Mouse (Mus musculus) limb, embryonic 14.5 days (tissue): Measurements from ENCODE around the gene Gls2. TPM values are rescaled to one million over a fixed set of nuclear protein-coding genes. Genes with fewer than 3 reads are reported as not detected.

Experiments used
- ATAC-seq: fragments of 200-750 bp; cut with Nextera tagmentation; 2 replicates; pipeline ENCODE4 v1.8.0; 2017; ENCODE audit warnings: low read depth, moderate number of reproducible peaks, moderate TSS enrichment; ENCODE audit not compliant: low FRiP score
- DNase-seq: peaks from one replicate; pipeline ENCODE4 v3.0.0-alpha.2; 2015; ENCODE audit warnings: low spot score
- H3K27ac ChIP-seq: fragments of 300-500 bp; sonication (generic); replicated peaks from 2 replicates; pipeline ENCODE4 v1.5.1; 2014; ENCODE audit warnings: low read depth, mild to moderate bottlenecking, low read length, moderate library complexity, mixed read lengths
- H3K27me3 ChIP-seq: fragments of 300-500 bp; sonication (generic); 2 replicates; pipeline ENCODE4 v1.6.1; 2014; ENCODE audit warnings: low read length, mixed read lengths; ENCODE audit not compliant: control insufficient read depth, insufficient read depth
- H3K36me3 ChIP-seq: fragments of 300-500 bp; sonication (generic); 2 replicates; pipeline ENCODE4 v1.6.1; 2014; ENCODE audit warnings: mild to moderate bottlenecking, low read length, moderate library complexity, mixed read lengths; ENCODE audit not compliant: control insufficient read depth, insufficient read depth
- H3K4me1 ChIP-seq: fragments of 300-500 bp; sonication (generic); 2 replicates; pipeline ENCODE4 v1.6.1; 2014; ENCODE audit warnings: antibody characterized with exemption, low read length, mixed read lengths; ENCODE audit not compliant: control insufficient read depth, insufficient read depth
- H3K4me2 ChIP-seq: fragments of 300-500 bp; sonication (generic); replicated peaks from 2 replicates; pipeline ENCODE4 v1.6.1; 2014; ENCODE audit warnings: low read depth, mild to moderate bottlenecking, low read length, moderate library complexity; ENCODE audit not compliant: severe bottlenecking
- H3K4me3 ChIP-seq: fragments of 300-500 bp; sonication (generic); replicated peaks from 2 replicates; pipeline ENCODE4 v1.5.1; 2014; ENCODE audit warnings: low read length
- H3K9ac ChIP-seq: fragments of 300-500 bp; sonication (generic); 2 replicates; pipeline ENCODE4 v1.6.1; 2014; ENCODE audit warnings: mild to moderate bottlenecking, low read depth, low read length, moderate library complexity; ENCODE audit not compliant: severe bottlenecking
- H3K9me3 ChIP-seq: fragments of 300-500 bp; sonication (generic); 2 replicates; pipeline ENCODE4 v1.6.1; 2016; ENCODE audit warnings: low read length; ENCODE audit not compliant: control insufficient read depth
- POLR2A ChIP-seq: fragments of 200-500 bp; IDR thresholded peaks from 2 replicates; pipeline ENCODE4 v1.8.0; 2012; ENCODE audit warnings: inconsistent platforms, mild to moderate bottlenecking, moderate library complexity, borderline replicate concordance; ENCODE audit not compliant: insufficient read depth, insufficient read length; ENCODE audit errors: extremely low read depth
- WGBS: fragments of 180-500 bp; shearing (Covaris S2); extraction: QIAGEN DNeasy Blood & Tissue Kit; methylation state at CpG from one replicate; pipeline ENCODE4 v1.1.7; 2014; 5-methylcytosine and 5-hydroxymethylcytosine counted together
- polyA plus RNA-seq, 2 experiments: library from polyadenylated mRNA; depleted of rRNA in 1 of 2; stranded (reverse) in 1 of 2; unstranded in 1 of 2; fragments of >200 nt; fragmentation: Nextera tagmentation in 1 of 2; extraction: Ambion mirVana in 1 of 2; gene quantifications; 2 replicates each; pipeline versions ENCODE4 v1.2.1 to v1.2.3; 2012 to 2014

Gene Gls2
- polyA plus RNA-seq, 2 experiments: 2.5 to 5.8 TPM

- ATAC-seq (no peak), DNase-seq (no peak)
- TF ChIP-seq POLR2A: no peak
- H3K4me1 ChIP-seq: peaks cover 5% of the 10 kb centered on the region
- H3K27me3 ChIP-seq: no peaks in the 10 kb centered on the region
- no peak overlapping the region for H3K9ac ChIP-seq
- H3K36me3 ChIP-seq: peaks cover 5% of the 10 kb centered on the region; the same call in 1 of the 2 replicates
- H3K4me2 ChIP-seq: no peak overlapping the region
- WGBS: 90% methylated on average over 11 of the region's 11 CpGs
- no peak overlapping the region for H3K4me3 ChIP-seq
- no peak overlapping the region for H3K27ac ChIP-seq
- no peaks in the 10 kb centered on the region for H3K9me3 ChIP-seq
Observed at GRCm38 (mm10) chr10:128209311-128210009, 15.2 kb downstream of the Gls2 start.

GRCm38 (mm10) chr10:128210131-128210530, 15.9 kb downstream of the Gls2 start:
- WGBS: 81% methylated on average over 2 of the region's 2 CpGs
- ATAC-seq (no peak), DNase-seq (no peak)
- TF ChIP-seq POLR2A: no peak
- no peak overlapping the region for H3K27ac ChIP-seq
- no peak overlapping the region for H3K4me2 ChIP-seq
- H3K27me3 ChIP-seq: no peaks in the 10 kb centered on the region
- no peak overlapping the region for H3K9ac ChIP-seq
- H3K36me3 ChIP-seq: peaks cover 5% of the 10 kb centered on the region; the same call in 1 of the 2 replicates
- H3K4me1 ChIP-seq: peaks cover 5% of the 10 kb centered on the region
- H3K4me3 ChIP-seq: no peak overlapping the region
- no peaks in the 10 kb centered on the region for H3K9me3 ChIP-seq

- peak overlapping the region; percentile 61 for H3K9ac ChIP-seq
- H3K9me3 ChIP-seq: no peaks in the 10 kb centered on the region
- peaks cover 5% of the 10 kb centered on the region for H3K4me1 ChIP-seq
- WGBS: 22% methylated on average over 14 of the region's 14 CpGs
- H3K27me3 ChIP-seq: no peaks in the 10 kb centered on the region
- H3K36me3 ChIP-seq: peaks cover 5% of the 10 kb centered on the region; the same call in 1 of the 2 replicates
- DNase-seq: no peak
- no peak for ATAC-seq
- TF ChIP-seq POLR2A: no peak
- H3K4me2 ChIP-seq: peak overlapping the region; percentile 89
- H3K4me3 ChIP-seq: peak overlapping the region; percentile 65
- H3K27ac ChIP-seq: no peak overlapping the region
Observed at GRCm38 (mm10) chr10:128210954-128211353, 16.7 kb downstream of the Gls2 start.

- peak; percentile 93 for ATAC-seq
Observed at GRCm38 (mm10) chr10:128211390-128212108, 17.3 kb downstream of the Gls2 start, which contains the start of gene Spryd4. Spryd4 (minus strand) TSS chr10:128211807.

GRCm38 (mm10) chr10:128212148-128212547, 17.9 kb downstream of the Gls2 start:
- H3K27me3 ChIP-seq: no peaks in the 10 kb centered on the region
- TF ChIP-seq POLR2A: no peak
- no peaks in the 10 kb centered on the region for H3K36me3 ChIP-seq
- H3K27ac ChIP-seq: no peak overlapping the region; the same call in 1 of the 2 replicates
- peaks cover 5% of the 10 kb centered on the region for H3K4me1 ChIP-seq
- ATAC-seq (no peak), DNase-seq (no peak)
- peak overlapping the region; percentile 89 for H3K4me2 ChIP-seq
- H3K4me3 ChIP-seq: peak overlapping the region; percentile 65
- H3K9me3 ChIP-seq: no peaks in the 10 kb centered on the region
- H3K9ac ChIP-seq: peak overlapping the region; percentile 34; the same call in 1 of the 2 replicates
- 49% methylated on average over 6 of the region's 6 CpGs for WGBS

More at GRCm38 (mm10) chr10:128211390-128212108, 17.3 kb downstream of the Gls2 start, which contains the start of gene Spryd4:
- Histone ChIP-seq H3K27me3 (no peaks in the 10 kb centered on the region), H3K4me2 (peak within 1 kb of the TSS; percentile 89), H3K4me1 (peaks cover 5% of the 10 kb centered on the region), H3K4me3 (peak within 1 kb of the TSS; percentile 65), H3K27ac (no peak within 1 kb of the TSS; the same call in 1 of the 2 replicates), H3K36me3 (peaks cover 3% of the 10 kb centered on the region; the same call in 1 of the 2 replicates), H3K9ac (peak within 1 kb of the TSS; percentile 61), H3K9me3 (no peaks in the 10 kb centered on the region)
- under 1% methylated on average over 30 of the region's 30 CpGs for WGBS
- TF ChIP-seq POLR2A: peak; percentile 58; the same call in 1 of the 2 replicates
- peak; percentile 94 for DNase-seq
